Mouse (Mus musculus): ENCODE measurements around the gene Becn1.

- TF ChIP-seq CTCF (IDR thresholded peaks at IDR 0.05; ENCODE audit: extremely low read depth, insufficient read depth, insufficient read length, insufficient replicate concordance) (no peak), POLR2A (IDR thresholded peaks at IDR 0.05; ENCODE audit: low read depth, low read length) (no peak)
These were observed 29.6 kb downstream of the Becn1 start for GRCm38 (mm10) chr11:101272446-101272845.
